Mouse (Mus musculus) embryonic facial prominence, embryonic 12.5 days (tissue): ENCODE data around the gene Stt3b. TPM values are rescaled to one million over a fixed set of nuclear protein-coding genes. Genes with fewer than 3 reads are reported as not detected.

ENCODE experiments used
- ATAC-seq: fragments of 200-750 bp; cut with Nextera tagmentation; 2 replicates; pipeline ENCODE4 v1.8.0; 2017; ENCODE audit not compliant: insufficient number of reproducible peaks, insufficient read depth, low FRiP score, low TSS enrichment
- H3K27ac ChIP-seq: fragments of 300-500 bp; sonication (generic); 2 replicates; pipeline ENCODE4 v1.5.1; 2016; ENCODE audit warnings: mild to moderate bottlenecking
- H3K27me3 ChIP-seq: fragments of 300-500 bp; sonication (generic); 2 replicates; pipeline ENCODE4 v1.6.1; 2016; ENCODE audit warnings: mild to moderate bottlenecking, moderate library complexity
- H3K36me3 ChIP-seq: fragments of 300-500 bp; sonication (generic); 2 replicates; pipeline ENCODE4 v1.6.1; 2016; ENCODE audit warnings: mild to moderate bottlenecking
- H3K4me1 ChIP-seq: fragments of 300-500 bp; sonication (generic); 2 replicates; pipeline ENCODE4 v1.6.1; 2016
- H3K4me2 ChIP-seq: fragments of 300-500 bp; sonication (generic); replicated peaks from 2 replicates; pipeline ENCODE4 v1.6.1; 2016; ENCODE audit warnings: mild to moderate bottlenecking, moderate library complexity
- H3K4me3 ChIP-seq: fragments of 300-500 bp; sonication (generic); 2 replicates; pipeline ENCODE4 v1.5.1; 2016; ENCODE audit warnings: mild to moderate bottlenecking
- H3K9ac ChIP-seq: fragments of 300-500 bp; sonication (generic); 2 replicates; pipeline ENCODE4 v1.6.1; 2016; ENCODE audit warnings: mild to moderate bottlenecking, moderate library complexity
- H3K9me3 ChIP-seq: fragments of 300-500 bp; sonication (generic); 2 replicates; pipeline ENCODE4 v1.6.1; 2016; ENCODE audit warnings: mild to moderate bottlenecking, moderate library complexity
- WGBS: fragments of 180-500 bp; shearing (Covaris S2); methylation state at CpG from one replicate; pipeline ENCODE4 v1.1.7; 2016; 5-methylcytosine and 5-hydroxymethylcytosine counted together
- polyA plus RNA-seq: library from polyadenylated mRNA; unstranded; fragments of >200 nt; fragmentation: Nextera tagmentation; extraction: Ambion mirVana; gene quantifications from 2 replicates; pipeline ENCODE4 v1.2.1, GENCODE M21; 2016

The Stt3b gene
- polyA plus RNA-seq, 1 experiment from 2014 or later: 118 TPM

- Histone ChIP-seq H3K4me2 (no peak overlapping the region), H3K4me1 (peaks cover 10% of the 10 kb centered on the region), H3K9me3 (no peaks in the 10 kb centered on the region), H3K36me3 (no peaks in the 10 kb centered on the region), H3K27me3 (no peaks in the 10 kb centered on the region), H3K4me3 (no peak overlapping the region), H3K9ac (no peak overlapping the region), H3K27ac (no peak overlapping the region)
- 56% methylated on average over 6 of the region's 6 CpGs for WGBS
- no peak for ATAC-seq
Measured at GRCm38 (mm10) chr9:115203136-115203535, 107.1 kb downstream of the Stt3b start.

- H3K9ac ChIP-seq: no peak overlapping the region
- no peaks in the 10 kb centered on the region for H3K36me3 ChIP-seq
- peaks cover 14% of the 10 kb centered on the region for H3K4me1 ChIP-seq
- no peaks in the 10 kb centered on the region for H3K9me3 ChIP-seq
- WGBS: 92% methylated on average over 6 of the region's 6 CpGs
- H3K4me2 ChIP-seq: no peak overlapping the region
- no peak overlapping the region for H3K27ac ChIP-seq
- no peak for ATAC-seq
- H3K4me3 ChIP-seq: no peak overlapping the region
- H3K27me3 ChIP-seq: no peaks in the 10 kb centered on the region
Measured at GRCm38 (mm10) chr9:115201264-115201663, 109.0 kb downstream of the Stt3b start.

- H3K4me3 ChIP-seq: no peak overlapping the region
- peaks cover 14% of the 10 kb centered on the region for H3K4me1 ChIP-seq
- H3K4me2 ChIP-seq: no peak overlapping the region
- H3K9me3 ChIP-seq: no peaks in the 10 kb centered on the region
- no peaks in the 10 kb centered on the region for H3K27me3 ChIP-seq
- 91% methylated on average over 15 of the region's 15 CpGs for WGBS
- no peaks in the 10 kb centered on the region for H3K36me3 ChIP-seq
- H3K9ac ChIP-seq: no peak overlapping the region
- H3K27ac ChIP-seq: no peak overlapping the region
- no peak for ATAC-seq
Measured at GRCm38 (mm10) chr9:115200166-115200862, 109.9 kb downstream of the Stt3b start.

GRCm38 (mm10) chr9:115197082-115197481 is 113.1 kb downstream of the Stt3b start:
- Histone ChIP-seq H3K4me2 (no peak overlapping the region), H3K9ac (no peak overlapping the region), H3K4me1 (peaks cover 16% of the 10 kb centered on the region; the same call in 1 of the 2 replicates), H3K27me3 (no peaks in the 10 kb centered on the region), H3K27ac (no peak overlapping the region), H3K4me3 (no peak overlapping the region), H3K9me3 (no peaks in the 10 kb centered on the region), H3K36me3 (no peaks in the 10 kb centered on the region)
- no peak for ATAC-seq
- WGBS: 68% methylated on average over 7 of the region's 7 CpGs

GRCm38 (mm10) chr9:115192890-115193289 is 117.3 kb downstream of the Stt3b start:
- H3K4me3 ChIP-seq: no peak overlapping the region
- ATAC-seq: no peak
- H3K36me3 ChIP-seq: no peaks in the 10 kb centered on the region
- H3K9me3 ChIP-seq: no peaks in the 10 kb centered on the region
- H3K27ac ChIP-seq: no peak overlapping the region
- H3K4me1 ChIP-seq: peaks cover 16% of the 10 kb centered on the region; the same call in 1 of the 2 replicates
- WGBS: 74% methylated on average over 3 of the region's 3 CpGs
- no peak overlapping the region for H3K9ac ChIP-seq
- no peak overlapping the region for H3K4me2 ChIP-seq
- H3K27me3 ChIP-seq: no peaks in the 10 kb centered on the region
